Mouse (Mus musculus): ENCODE data around the gene Cisd1.

Gene Cisd1

GRCm38 (mm10) chr10:71326789-71327188 is 18.0 kb downstream of the Cisd1 start:
- 5% methylated on average over 7 of the region's 7 CpGs for WGBS

GRCm38 (mm10) chr10:71326123-71326522 is 18.6 kb downstream of the Cisd1 start:
- 78% methylated on average over 7 of the region's 7 CpGs for WGBS

GRCm38 (mm10) chr10:71323669-71324068 is 21.1 kb downstream of the Cisd1 start:
- 86% methylated on average over 8 of the region's 8 CpGs for WGBS

GRCm38 (mm10) chr10:71316497-71316896 is 28.3 kb downstream of the Cisd1 start:
- WGBS, result 50% methylated on average over 7 of the region's 7 CpGs

GRCm38 (mm10) chr10:71316056-71316455 is 28.7 kb downstream of the Cisd1 start:
- 48% methylated on average over 11 of the region's 11 CpGs for WGBS

GRCm38 (mm10) chr10:71314596-71314995 is 30.2 kb downstream of the Cisd1 start:
- WGBS, result 94% methylated on average over 3 of the region's 3 CpGs

- 71% methylated on average over 3 of the region's 3 CpGs for WGBS
Observed at GRCm38 (mm10) chr10:71310288-71310687, 34.5 kb downstream of the Cisd1 start.

GRCm38 (mm10) chr10:71308199-71308598 is 36.6 kb downstream of the Cisd1 start:
- 95% methylated on average over 5 of the region's 5 CpGs for WGBS

- 65% methylated on average over 6 of the region's 6 CpGs for WGBS
Observed at GRCm38 (mm10) chr10:71306759-71307158, 38.0 kb downstream of the Cisd1 start.

GRCm38 (mm10) chr10:71306190-71306589 is 38.6 kb downstream of the Cisd1 start:
- whole genome bisulfite sequencing, result 26% methylated on average over 6 of the region's 6 CpGs

GRCm38 (mm10) chr10:71302490-71302889 is 42.3 kb downstream of the Cisd1 start:
- WGBS, result 21% methylated on average over 5 of the region's 5 CpGs

GRCm38 (mm10) chr10:71300161-71300560 is 44.6 kb downstream of the Cisd1 start:
- 69% methylated on average over 16 of the region's 16 CpGs for WGBS

- WGBS, result 54% methylated on average over 4 of the region's 4 CpGs
Observed at GRCm38 (mm10) chr10:71293245-71293644, 51.5 kb downstream of the Cisd1 start.

GRCm38 (mm10) chr10:71292254-71292653 is 52.5 kb downstream of the Cisd1 start:
- 10% methylated on average over 10 of the region's 11 CpGs for WGBS

- 30% methylated on average over 4 of the region's 4 CpGs for WGBS
Observed at GRCm38 (mm10) chr10:71291801-71292200, 53.0 kb downstream of the Cisd1 start.

- WGBS, result 74% methylated on average over 3 of the region's 3 CpGs
Observed at GRCm38 (mm10) chr10:71291179-71291661, 53.5 kb downstream of the Cisd1 start.

- WGBS, result under 1% methylated on average over 50 of the region's 50 CpGs
Observed at GRCm38 (mm10) chr10:71285126-71285580, 59.6 kb downstream of the Cisd1 start, which contains the start of gene Ube2d1. Gene Ube2d1 (minus strand): TSS chr10:71285262.

- 1% methylated on average over 41 of the region's 41 CpGs for WGBS
Observed at GRCm38 (mm10) chr10:71284511-71285125, 60.1 kb downstream of the Cisd1 start.

- WGBS, result 11% methylated on average over 8 of the region's 8 CpGs
Observed at GRCm38 (mm10) chr10:71284131-71284510, 60.6 kb downstream of the Cisd1 start.

Data from cerebral cortex, adult 2 months (tissue).